Mouse (Mus musculus): ENCODE data around the gene Art1. TPM values are rescaled to one million over a fixed set of nuclear protein-coding genes. Genes with fewer than 3 reads are reported as not detected.

The Art1 gene
- total and polyA plus RNA-seq, 3 experiments = 0.20 to 0.67 (median 0.21) TPM

DNA sequence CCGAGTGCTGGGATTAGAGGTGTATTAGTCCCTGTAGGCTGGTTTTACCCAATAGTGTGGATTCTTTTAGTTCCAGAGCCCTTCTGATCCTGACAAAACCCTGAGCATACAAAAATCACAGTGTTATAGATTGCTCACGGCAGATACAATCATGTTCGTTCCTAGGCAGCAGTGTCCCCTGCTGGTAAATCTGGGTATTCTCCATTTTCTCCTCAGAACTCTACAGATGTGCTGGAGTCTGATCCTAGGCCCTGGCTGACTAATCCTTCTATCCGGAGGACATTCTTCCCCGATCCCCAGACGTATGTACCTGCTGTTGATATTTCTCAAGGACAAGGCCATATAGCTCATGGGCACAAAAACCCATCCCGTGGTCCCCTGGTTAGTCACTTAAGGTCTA lies 23.0 kb upstream of the Art1 start:
- H3K4me3 ChIP-seq (replicated peaks in 1 of 3; ENCODE audit: low read depth in 2 of 3, low read length in 2 of 3, poor library complexity in 1 of 3) = no peak overlapping the region
- peaks cover 72 to 84% of the 10 kb centered on the region in 2 experiments for H3K36me3 ChIP-seq (replicated peaks in 1 of 2; ENCODE audit: control insufficient read depth in 1 of 2, insufficient read depth in 1 of 2, low read length in 1 of 2)
- H3K9me3 ChIP-seq (replicated peaks; ENCODE audit: low read length) = no peaks in the 10 kb centered on the region
- H3K4me2 ChIP-seq (ENCODE audit: insufficient read depth, low read depth, poor library complexity, severe bottlenecking) = no peak overlapping the region
- H3K27ac ChIP-seq (ENCODE audit: insufficient read depth, low read depth) = no peak overlapping the region
- 0 out of 4 replicates have a peak, but pooled peaks cover 0 to 2% of the 10 kb centered on the region in 2 experiments for H3K4me1 ChIP-seq (ENCODE audit: control insufficient read depth in 1 of 2, insufficient read depth in 2 of 2)
- H3K27me3 ChIP-seq (replicated peaks) = no peaks in the 10 kb centered on the region
- H3K9ac ChIP-seq (ENCODE audit: insufficient read depth, low read depth) = no peak overlapping the region
- no peaks in the 10 kb centered on the region for H3K79me2 ChIP-seq (replicated peaks; ENCODE audit: control insufficient read depth, extremely low read depth, insufficient read depth, poor library complexity, severe bottlenecking)
- TF ChIP-seq TCF12 (IDR thresholded peaks at IDR 0.05; ENCODE audit: low read depth, low read length) (no peak), UBTF (IDR thresholded peaks at IDR 0.05; ENCODE audit: low read depth, low read length) (no peak), MYC (IDR thresholded peaks at IDR 0.05; ENCODE audit: low read depth, low read length) (no peak), RCOR1 (conservative IDR thresholded peaks at IDR 0.05; ENCODE audit: low read depth, low read length) (no peak), CTCF (conservative IDR thresholded peaks at IDR 0.05 in 1 of 2, IDR thresholded peaks at IDR 0.05 in 1 of 2; ENCODE audit: low read depth in 2 of 2, low read length in 2 of 2) (peak; percentile 76 to 79), USF2 (conservative IDR thresholded peaks at IDR 0.05; ENCODE audit: low read depth, low read length) (no peak), E2F4 (IDR thresholded peaks at IDR 0.05; ENCODE audit: insufficient replicate concordance, low read depth, low read length) (no peak), NRF1 (IDR thresholded peaks at IDR 0.05; ENCODE audit: low read depth, low read length) (no peak), JUND (conservative IDR thresholded peaks at IDR 0.05; ENCODE audit: low read depth, low read length) (no peak), JUN (IDR thresholded peaks at IDR 0.05; ENCODE audit: insufficient read depth, low read depth, low read length) (no peak), CHD2 (IDR thresholded peaks at IDR 0.05; ENCODE audit: low read length) (no peak), USF1 (IDR thresholded peaks at IDR 0.05; ENCODE audit: low read depth, low read length) (no peak), PAX5 (IDR thresholded peaks at IDR 0.05; ENCODE audit: low read length) (no peak), HCFC1 (IDR thresholded peaks at IDR 0.05; ENCODE audit: low read depth, low read length) (no peak), POLR2A (IDR thresholded peaks at IDR 0.05; ENCODE audit: low read depth, low read length) (no peak), SIN3A (IDR thresholded peaks at IDR 0.05; ENCODE audit: low read length) (no peak), RAD21 (IDR thresholded peaks at IDR 0.05; ENCODE audit: low read depth, low read length) (peak; percentile 77), KAT2A (IDR thresholded peaks at IDR 0.05; ENCODE audit: insufficient replicate concordance, low read length) (no peak), ETS1 (conservative IDR thresholded peaks at IDR 0.05; ENCODE audit: low read depth, low read length) (no peak), ZNF384 (IDR thresholded peaks at IDR 0.05; ENCODE audit: low read depth, low read length) (no peak), MAZ (IDR thresholded peaks at IDR 0.05; ENCODE audit: low read depth, low read length) (no peak), SMC3 (IDR thresholded peaks at IDR 0.05; ENCODE audit: low read depth, low read length) (peak; percentile 50)
- dilution Hi-C loops (cut with MboI; ENCODE audit: extremely low pct_ligation_motif_present, extremely low pct_unique_long_range_greater_than_20kb, low sequenced_read_pairs) = no loop called here
- peak; percentile 44 for DNase-seq (ENCODE audit: extremely low read depth)
- in situ Hi-C loops (cut with MboI; ENCODE audit: low pct_ligation_motif_present, low pct_unique_long_range_greater_than_20kb, low sequenced_read_pairs) = no loop called here

DNA sequence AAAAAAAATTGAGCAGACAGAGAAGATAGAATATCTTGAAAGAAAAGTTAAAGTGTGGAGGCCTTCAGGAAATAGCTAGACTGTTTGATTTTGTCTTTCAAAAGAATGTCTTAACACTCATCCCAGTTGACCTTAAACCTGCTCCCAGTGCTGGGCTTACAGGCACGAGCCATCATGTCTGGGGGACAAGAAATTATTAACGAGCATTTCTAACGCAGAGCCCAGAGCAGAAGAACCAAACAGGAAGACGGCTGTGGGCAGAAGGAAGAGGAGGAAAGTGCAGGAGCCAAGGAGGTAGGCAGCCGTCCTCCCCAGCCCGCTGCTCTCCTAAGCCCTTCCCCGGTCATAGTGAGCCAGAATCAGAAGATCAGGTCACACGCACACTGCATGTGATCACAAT lies 21.2 kb upstream of the Art1 start:
- dilution Hi-C loops (cut with MboI; ENCODE audit: extremely low pct_ligation_motif_present, extremely low pct_unique_long_range_greater_than_20kb, low sequenced_read_pairs) = no loop called here
- H3K9ac ChIP-seq (ENCODE audit: insufficient read depth, low read depth) = no peak overlapping the region
- TF ChIP-seq ZC3H11A (IDR thresholded peaks at IDR 0.05; ENCODE audit: low read depth, low read length) = no peak
- TF ChIP-seq CHD2 (IDR thresholded peaks at IDR 0.05; ENCODE audit: low read length) = no peak
- no peak for TF ChIP-seq TBP (conservative IDR thresholded peaks at IDR 0.05; ENCODE audit: low read depth, low read length)
- TF ChIP-seq MAFK (IDR thresholded peaks at IDR 0.05; ENCODE audit: insufficient replicate concordance, low read length) = no peak
- TF ChIP-seq JUN (IDR thresholded peaks at IDR 0.05; ENCODE audit: insufficient read depth, low read depth, low read length) = no peak
- no peak for TF ChIP-seq SMC3 (IDR thresholded peaks at IDR 0.05; ENCODE audit: low read depth, low read length)
- no peak for TF ChIP-seq RCOR1 (conservative IDR thresholded peaks at IDR 0.05; ENCODE audit: low read depth, low read length)
- TF ChIP-seq E2F4 (IDR thresholded peaks at IDR 0.05; ENCODE audit: insufficient replicate concordance, low read depth, low read length) = no peak
- TF ChIP-seq UBTF (IDR thresholded peaks at IDR 0.05; ENCODE audit: low read depth, low read length) = no peak
- no peak for TF ChIP-seq USF2 (conservative IDR thresholded peaks at IDR 0.05; ENCODE audit: low read depth, low read length)
- TF ChIP-seq TCF12 (IDR thresholded peaks at IDR 0.05; ENCODE audit: low read depth, low read length) = no peak
- no peak for TF ChIP-seq MEF2A (IDR thresholded peaks at IDR 0.05; ENCODE audit: borderline replicate concordance, low read depth, low read length)
- TF ChIP-seq CTCF (conservative IDR thresholded peaks at IDR 0.05 in 1 of 2, IDR thresholded peaks at IDR 0.05 in 1 of 2; ENCODE audit: low read depth in 2 of 2, low read length in 2 of 2) = no peak
- no peak for TF ChIP-seq SIN3A (IDR thresholded peaks at IDR 0.05; ENCODE audit: low read length)
- no peak for TF ChIP-seq NELFE (IDR thresholded peaks at IDR 0.05; ENCODE audit: low read depth, low read length)
- in situ Hi-C loops (cut with MboI; ENCODE audit: low pct_ligation_motif_present, low pct_unique_long_range_greater_than_20kb, low sequenced_read_pairs) = loop anchor here (10.0 kb wide), 1 partner anchor 166 kb away; no protein-coding TSS in a partner anchor
- H3K4me1 ChIP-seq (ENCODE audit: control insufficient read depth in 1 of 2, insufficient read depth in 2 of 2) = 0 out of 4 replicates have a peak, but pooled peaks cover 0 to 2% of the 10 kb centered on the region in 2 experiments
- H3K9me3 ChIP-seq (replicated peaks; ENCODE audit: low read length) = no peaks in the 10 kb centered on the region
- no peaks in the 10 kb centered on the region for H3K27me3 ChIP-seq (replicated peaks)
- peaks cover 72 to 89% of the 10 kb centered on the region in 2 experiments for H3K36me3 ChIP-seq (replicated peaks in 1 of 2; ENCODE audit: control insufficient read depth in 1 of 2, insufficient read depth in 1 of 2, low read length in 1 of 2)
- no peak overlapping the region for H3K4me3 ChIP-seq (replicated peaks in 1 of 3; ENCODE audit: low read depth in 2 of 3, low read length in 2 of 3, poor library complexity in 1 of 3)
- no peak for DNase-seq (ENCODE audit: extremely low read depth)
- H3K27ac ChIP-seq (ENCODE audit: insufficient read depth, low read depth) = no peak overlapping the region
- no peak overlapping the region for H3K4me2 ChIP-seq (ENCODE audit: insufficient read depth, low read depth, poor library complexity, severe bottlenecking)
- H3K79me2 ChIP-seq (replicated peaks; ENCODE audit: control insufficient read depth, extremely low read depth, insufficient read depth, poor library complexity, severe bottlenecking) = no peaks in the 10 kb centered on the region
